Mouse (Mus musculus): ENCODE data around the gene Cyb561d2.
"Not testable (repeated sequence)": the region's sequence is repeated elsewhere in the genome, so short reads cannot be mapped to it uniquely, and the experiment has no call there.

Gene Cyb561d2

DNA sequence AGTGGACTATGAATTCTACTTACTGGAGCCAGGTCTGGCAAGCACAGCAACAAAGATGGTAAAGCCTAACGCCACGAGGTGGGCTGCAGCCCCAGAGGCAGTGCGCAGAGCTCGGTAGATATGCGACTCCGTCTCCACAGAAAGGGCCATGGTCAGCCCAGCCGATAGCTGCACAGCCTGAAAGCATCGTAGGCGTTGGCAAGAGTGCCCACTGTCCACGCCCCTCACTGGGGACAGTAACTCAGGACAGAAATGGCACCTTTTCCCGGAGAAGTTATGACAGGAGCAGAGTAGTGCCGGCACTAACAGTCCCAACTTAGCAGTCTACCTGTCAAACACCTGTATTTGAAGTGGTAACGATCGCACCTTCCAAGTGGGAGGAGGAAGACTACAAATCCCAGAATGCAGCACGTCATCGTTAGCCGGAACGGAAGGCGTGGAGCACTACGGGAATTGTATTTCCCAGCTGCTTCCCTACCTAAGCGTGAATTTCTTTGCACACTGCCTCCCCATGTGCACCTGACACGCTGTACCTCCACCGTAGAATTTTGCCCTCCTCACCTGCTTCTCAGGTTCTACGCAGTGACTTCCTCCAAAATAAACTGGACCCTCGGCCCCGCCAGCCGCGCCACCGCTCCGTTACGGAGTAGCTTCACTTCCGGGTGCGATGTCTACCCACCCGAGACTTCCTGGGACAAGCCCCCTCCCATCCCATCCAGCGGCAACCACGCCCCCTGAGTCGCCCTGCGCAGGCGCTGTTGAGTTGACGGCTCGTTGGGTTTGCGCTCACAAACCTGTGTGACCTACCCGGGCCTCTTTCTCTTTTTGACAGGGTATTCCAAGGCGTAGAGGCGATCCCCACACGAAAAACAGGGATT, at the start of gene Cyb561d2, which contains the start of gene Nprl2:
Cyb561d2 (minus strand) TSS at position 720 of the 878 bp plus-strand sequence.
Nprl2 (plus strand) TSS at position 753 of the 878 bp plus-strand sequence.
- in situ Hi-C loops (cut with MboI, MseI) = loop anchor here (10.0 to 25.0 kb wide), 2 partner anchors 1097 to 1521 kb away; partner anchors contain the start of genes Abhd14a, Abhd14b, Atrip and Trex1

DNA sequence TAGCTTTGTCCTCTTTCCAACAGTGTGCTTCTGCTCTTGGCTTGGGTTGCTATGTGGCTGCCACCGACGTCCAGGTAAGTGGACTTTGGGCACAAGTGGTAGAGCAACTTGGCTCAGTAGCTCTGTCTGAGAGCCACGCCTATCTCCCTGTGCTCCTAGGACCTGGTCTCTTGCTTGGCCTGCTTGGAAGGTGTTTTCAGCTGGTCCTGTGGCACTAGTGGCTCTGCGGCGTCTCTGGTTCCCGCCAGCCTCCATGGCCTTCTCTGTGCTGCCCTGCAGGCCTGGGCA, 48.7 kb upstream of the Cyb561d2 start:
- in situ Hi-C loops (cut with MboI, MseI) = no loop called here

DNA sequence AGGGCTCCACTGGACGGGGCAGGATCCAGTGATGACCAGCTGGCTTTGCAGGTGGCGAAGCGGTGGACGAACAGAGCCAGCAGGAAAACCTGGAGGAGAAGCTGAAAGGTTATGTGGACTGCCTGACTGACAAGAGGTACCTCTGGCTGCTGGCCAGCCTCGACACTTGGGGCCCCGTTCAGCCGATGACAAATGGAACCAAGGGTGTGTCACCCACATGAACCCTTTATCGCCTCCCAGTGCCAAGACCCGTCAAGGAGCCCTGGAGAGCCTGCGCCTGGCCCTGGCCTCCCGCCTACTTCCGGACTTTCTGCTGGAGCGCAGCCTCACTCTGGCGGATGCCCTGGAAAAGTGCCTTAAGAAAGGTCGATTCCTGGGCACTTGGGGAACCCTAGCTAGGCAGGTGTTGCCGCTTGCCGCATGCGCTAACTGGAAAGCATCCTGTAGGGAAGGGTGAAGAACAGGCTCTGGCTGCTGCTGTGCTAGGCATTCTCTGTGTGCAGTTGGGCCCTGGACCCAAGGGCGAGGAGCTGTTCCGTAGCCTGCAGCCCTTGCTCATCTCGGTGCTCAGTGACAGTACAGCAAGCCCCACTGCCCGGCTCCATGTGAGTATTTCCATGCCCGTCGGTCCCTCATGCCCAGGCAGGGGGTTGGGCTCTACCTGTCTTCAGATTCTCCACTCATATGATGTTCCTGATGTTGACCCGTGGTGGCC, 48.2 kb upstream of the Cyb561d2 start:
- in situ Hi-C loops (cut with MboI, MseI) = no loop called here

DNA sequence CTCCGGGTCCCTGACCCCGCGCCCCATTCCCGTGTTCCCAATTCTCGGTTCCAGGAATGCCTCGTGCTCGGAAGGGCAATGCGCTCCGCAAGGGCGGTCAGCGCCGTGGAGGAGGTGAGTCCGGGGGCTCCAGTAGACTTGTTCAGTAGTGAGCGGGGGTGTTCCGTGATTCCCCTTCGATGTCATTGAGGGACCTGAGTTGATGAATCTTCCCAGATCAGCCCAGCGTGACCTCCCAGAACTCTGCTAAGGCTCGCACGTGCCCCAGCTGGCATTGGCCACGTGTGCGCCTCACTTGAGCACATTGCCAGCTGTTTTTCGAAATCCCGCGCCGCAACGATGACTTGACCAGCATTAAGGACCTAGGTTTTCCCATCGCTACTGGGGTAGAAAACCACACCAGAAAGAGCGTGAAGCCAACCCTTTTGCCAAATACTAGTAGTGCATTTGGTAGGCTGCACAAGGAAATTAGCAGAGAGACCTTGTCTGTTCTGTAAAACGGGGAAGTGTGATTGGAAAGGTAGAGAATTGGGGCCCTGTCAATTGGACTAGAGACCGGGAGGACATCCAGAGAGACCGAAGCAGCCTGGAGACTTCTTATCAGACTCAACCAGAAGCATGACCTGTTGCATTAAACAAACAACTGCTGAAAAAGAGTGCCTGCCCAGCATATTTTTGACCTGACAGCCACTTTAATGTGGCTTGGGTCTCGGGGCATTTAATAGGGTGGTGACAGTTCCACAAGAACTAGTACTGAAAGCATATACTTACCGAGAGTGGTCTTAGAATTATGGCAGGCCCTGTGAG, 46.0 kb upstream of the Cyb561d2 start:
- in situ Hi-C loops (cut with MboI, MseI) = no loop called here

DNA sequence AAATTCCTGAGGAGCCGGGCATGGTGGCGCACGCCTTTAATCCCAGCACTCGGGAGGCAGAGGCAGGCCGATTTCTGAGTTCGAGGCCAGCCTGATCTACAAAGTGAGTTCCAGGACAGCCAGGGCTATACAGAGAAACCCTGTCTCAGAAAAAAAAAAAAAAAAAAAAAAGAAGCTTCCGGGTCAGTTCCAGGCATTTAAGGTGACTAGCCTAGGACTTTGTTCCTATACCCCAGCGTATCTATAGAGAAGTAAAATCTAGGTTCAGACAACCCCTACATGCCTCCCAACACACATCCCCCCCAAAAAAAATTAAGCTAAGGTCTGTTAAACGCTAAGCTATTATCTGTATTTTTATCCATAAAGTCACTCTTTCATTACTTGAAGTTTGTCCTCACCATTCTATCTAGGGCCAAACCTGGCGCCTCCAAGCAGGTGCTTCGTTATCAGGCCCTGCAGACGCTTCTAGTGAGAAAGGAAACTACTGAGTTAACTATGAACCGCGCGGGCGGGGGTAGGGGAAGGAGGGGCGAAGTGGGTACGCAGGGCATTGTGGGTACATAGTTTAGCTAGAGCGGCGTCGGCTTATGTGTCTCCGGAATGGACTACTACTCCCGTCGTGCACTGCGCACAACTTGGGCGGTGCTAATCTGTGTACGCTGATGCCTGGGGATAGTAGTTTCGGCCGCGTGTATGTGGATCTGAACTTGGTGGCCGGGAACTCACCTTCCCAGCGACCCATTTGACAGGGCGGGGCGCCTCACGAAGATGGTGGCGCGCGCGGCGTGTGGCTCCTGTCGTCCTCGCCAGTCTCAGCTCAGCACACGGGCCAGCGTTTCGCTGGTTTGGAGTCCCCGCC, 45.2 kb upstream of the Cyb561d2 start, which contains the start of gene Ifrd2:
Ifrd2 (plus strand) TSS at position 669 of the 859 bp plus-strand sequence.
- in situ Hi-C loops (cut with MboI, MseI) = no loop called here

DNA sequence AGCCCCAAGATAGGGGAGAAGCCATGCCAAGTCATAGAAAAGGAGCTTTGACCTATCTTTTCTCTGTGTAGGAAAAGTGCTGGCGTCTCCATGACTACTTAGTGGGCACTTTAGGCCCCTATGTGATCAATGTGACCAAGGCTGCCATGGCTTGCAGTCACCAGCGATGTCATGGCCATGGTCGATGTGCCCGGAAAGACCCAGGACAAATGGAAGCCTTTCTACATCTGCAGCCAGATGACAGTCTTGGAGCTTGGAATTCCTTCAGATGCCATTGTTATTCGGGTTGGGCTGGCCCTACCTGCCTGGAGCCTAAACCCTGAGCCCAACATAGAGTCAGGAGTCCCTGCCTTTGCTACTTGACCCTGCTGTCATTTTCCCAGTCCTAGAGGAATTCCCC, 44.5 kb upstream of the Cyb561d2 start:
- in situ Hi-C loops (cut with MboI, MseI) = no loop called here

DNA sequence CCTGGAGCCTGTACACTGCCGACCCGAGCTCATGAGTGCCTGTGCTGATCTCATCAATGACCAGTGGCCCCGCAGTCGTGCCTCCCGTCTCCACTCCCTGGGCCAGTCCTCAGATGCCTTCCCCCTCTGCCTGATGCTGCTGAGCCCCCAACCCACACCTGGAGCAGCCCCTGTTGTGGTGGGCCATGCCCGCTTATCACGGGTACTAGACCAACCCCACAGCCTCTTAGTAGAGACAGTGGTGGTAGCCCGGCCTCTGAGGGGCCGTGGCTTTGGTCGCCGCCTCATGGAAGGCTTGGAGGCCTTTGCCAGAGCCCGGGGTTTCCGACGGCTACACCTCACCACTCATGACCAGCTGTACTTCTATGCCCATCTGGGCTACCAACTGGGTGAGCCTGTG, 41.2 kb upstream of the Cyb561d2 start:
- in situ Hi-C loops (cut with MboI, MseI) = no loop called here

DNA sequence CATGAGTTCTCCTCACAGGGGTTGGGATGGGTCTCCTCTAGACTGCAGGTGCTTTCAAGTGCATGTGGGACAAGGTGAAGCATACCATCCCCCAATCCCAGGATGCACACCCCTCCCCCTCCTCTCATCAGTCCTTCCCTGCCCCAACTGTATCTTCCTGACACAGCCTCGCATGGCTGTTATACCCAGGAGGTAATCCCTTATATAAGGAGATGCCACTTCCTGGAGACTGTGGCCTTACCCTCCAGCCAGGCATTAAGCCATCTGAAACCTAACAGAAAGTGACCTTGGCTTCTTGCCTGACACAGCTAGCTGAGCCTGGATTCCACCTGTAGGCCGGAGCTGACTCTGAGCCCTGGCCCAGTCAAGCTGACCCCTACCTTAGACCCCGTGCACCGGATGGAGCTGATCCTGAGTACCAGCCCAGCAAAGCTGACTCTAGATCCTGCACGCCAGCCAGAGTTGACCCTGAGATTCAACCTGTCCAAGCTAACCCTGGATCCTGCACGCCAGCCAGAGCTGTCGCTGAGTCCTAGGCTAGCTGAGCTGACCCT, 40.6 kb upstream of the Cyb561d2 start:
- in situ Hi-C loops (cut with MboI, MseI) = no loop called here

DNA sequence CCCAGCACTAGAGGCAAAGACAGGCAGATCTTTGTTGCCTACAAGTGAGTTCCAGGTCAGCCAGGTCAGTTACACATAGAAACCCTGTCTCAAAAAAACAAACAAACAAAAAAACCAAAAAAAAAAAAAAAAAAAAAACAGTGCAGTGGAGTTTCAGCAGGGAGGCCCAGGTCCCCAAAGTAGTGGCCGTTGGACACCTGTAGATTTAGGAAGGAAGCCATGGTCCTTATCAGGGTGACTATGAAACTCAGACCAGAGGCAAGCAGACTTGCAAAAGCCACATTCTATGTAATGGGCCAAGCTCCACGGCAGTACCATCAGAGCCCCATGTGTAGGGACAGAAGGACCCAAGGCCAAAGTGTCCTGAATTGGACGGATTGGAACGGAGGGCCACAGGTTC, 39.6 kb upstream of the Cyb561d2 start:
- in situ Hi-C loops (cut with MboI, MseI) = no loop called here

DNA sequence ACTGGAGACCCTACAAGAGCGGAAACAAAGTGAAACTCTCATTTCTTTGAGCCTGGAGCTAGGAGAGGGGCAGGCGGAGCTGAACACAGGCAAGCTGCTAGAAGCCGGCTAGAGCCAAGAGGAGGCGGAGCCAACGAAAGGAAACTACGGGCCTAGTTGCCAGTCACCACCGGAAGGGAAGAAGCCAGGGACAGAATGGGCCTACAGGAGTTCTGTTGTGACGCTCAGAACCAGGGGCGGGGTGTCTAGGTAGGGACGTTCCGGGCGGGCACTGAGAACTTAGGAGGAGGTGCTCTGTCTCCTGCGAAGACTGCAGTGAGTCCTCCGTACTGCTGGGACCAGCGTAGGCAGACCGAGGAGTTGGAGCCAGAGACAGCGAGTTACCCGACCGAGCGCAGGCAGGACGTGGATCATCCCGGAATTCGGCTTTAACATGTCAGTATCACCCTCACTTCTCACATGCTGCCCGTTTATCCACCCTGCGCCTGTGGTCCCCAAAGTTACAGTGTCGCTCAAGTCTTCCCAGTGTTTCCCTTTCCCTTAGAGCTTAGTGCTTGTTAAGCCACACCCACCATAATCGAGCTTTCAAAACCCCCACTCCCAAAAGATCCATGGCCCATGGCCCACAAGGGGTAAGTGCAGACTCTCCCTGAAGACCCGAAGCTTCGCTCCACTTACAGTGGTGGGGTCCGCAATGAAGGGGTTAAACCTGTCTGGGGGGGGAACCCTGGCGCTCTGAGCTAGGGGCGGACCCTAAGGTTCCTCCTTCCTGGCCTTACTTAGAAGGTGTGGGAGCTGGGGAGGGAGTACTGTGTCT, 38.7 kb upstream of the Cyb561d2 start, which contains the start of gene Hyal3:
Hyal3 (plus strand) TSS at position 318 of the 817 bp plus-strand sequence.
- in situ Hi-C loops (cut with MboI, MseI) = no loop called here

DNA sequence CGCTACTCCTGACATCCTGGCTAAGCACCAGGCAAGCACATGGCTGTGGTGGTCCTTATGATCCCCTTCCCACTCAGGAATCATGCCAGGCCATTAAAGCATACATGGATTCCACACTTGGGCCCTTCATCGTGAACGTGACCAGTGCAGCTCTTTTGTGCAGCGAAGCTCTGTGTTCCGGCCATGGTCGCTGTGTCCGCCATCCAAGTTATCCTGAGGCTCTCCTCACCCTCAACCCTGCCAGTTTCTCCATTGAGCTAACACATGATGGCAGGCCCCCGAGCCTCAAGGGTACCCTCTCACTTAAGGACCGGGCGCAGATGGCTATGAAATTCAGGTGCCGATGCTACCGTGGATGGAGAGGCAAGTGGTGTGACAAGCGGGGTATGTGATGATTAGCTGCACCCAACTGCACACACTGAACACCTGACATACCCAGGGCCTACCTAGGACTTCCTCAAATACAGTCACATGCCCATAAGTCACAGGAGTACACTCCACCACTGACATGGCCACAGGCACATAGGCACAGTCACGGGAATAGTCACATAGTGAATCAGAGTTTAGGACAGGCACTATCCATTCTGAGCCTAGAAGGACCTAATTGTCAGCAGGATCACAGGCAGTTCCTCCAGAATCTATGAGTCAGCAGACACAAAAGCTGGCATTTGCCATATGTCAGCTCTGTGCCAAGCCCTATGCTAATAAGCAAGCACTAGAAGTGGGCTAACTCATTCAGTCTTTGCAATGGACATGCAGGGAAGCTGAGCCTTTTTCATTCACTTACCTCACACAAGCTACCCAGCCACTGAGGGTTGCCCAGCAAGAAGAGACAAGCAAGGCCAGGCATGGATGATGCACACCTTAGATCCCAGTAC, 37.3 kb upstream of the Cyb561d2 start:
- in situ Hi-C loops (cut with MboI, MseI) = no loop called here

DNA sequence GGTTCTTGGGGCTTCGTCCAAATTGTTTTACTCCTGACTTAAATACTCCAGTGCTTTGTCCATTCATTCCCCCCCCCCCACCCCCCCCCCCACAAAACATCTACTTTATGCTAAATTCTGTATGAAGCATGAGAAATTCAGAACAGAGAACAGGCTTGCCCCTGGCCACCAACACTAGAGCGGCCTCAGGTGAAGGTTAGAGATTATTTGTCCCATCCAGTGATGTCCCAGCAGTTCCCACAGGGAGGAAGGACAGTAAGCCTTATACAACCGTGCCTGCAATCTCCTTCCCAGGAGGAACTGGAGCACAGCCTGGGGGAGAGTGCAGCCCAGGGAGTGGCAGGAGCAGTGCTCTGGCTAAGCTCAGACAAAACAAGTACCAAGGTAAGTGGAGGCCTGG, 36.6 kb upstream of the Cyb561d2 start, which contains the start of gene Naa80:
Naa80 (plus strand) TSS at position 301 of the 400 bp plus-strand sequence.
- in situ Hi-C loops (cut with MboI, MseI) = no loop called here

DNA sequence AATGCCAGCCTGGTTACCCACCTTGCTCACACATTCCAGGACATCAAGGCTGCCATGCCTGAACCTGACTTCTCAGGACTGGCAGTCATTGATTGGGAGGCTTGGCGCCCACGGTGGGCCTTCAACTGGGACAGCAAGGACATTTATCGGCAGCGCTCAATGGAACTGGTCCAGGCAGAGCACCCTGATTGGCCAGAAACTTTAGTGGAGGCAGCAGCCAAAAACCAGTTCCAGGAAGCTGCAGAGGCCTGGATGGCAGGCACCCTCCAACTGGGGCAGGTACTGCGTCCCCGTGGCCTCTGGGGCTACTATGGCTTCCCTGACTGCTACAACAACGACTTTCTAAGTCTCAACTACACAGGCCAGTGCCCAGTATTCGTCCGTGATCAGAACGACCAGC, 35.9 kb upstream of the Cyb561d2 start:
- in situ Hi-C loops (cut with MboI, MseI) = no loop called here

DNA sequence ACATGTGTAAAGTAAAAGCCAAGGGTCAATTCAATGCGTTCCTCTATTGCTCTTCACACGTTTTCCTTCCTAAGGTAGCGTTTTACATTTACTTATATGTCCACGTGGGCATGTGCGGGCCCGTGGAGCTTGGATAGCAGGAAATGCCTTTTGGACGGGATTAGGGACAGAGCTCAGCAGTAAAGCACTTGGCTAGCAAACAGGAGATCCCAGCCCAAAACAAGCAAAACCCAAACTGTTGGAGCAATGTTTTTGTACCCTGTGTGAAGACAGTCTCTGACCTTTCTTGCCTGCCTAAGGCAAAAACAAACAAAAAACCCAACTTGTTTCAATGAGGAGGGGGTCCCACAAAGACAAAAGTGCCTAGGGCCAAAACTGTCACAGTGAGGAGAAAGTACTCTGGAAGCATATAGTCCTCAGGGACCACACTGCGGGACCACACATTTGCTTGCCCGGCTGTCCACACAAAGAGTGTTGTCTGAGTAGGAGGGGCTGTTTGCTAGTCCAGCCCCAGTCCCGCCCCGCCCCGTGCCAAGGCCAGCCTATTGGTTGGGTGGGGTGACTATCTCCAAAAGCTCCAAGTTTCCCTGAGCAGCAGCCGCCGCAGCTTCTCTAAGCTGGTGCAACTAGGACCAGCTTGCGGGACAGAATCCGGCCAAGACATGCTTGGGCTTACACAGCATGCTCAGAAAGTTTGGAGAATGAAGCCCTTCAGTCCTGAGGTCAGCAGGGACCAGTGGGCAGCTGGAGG, 34.5 kb upstream of the Cyb561d2 start, which contains the start of gene Hyal1:
Hyal1 (plus strand) TSS at position 571 of the 751 bp plus-strand sequence.
- in situ Hi-C loops (cut with MboI, MseI) = no loop called here

DNA sequence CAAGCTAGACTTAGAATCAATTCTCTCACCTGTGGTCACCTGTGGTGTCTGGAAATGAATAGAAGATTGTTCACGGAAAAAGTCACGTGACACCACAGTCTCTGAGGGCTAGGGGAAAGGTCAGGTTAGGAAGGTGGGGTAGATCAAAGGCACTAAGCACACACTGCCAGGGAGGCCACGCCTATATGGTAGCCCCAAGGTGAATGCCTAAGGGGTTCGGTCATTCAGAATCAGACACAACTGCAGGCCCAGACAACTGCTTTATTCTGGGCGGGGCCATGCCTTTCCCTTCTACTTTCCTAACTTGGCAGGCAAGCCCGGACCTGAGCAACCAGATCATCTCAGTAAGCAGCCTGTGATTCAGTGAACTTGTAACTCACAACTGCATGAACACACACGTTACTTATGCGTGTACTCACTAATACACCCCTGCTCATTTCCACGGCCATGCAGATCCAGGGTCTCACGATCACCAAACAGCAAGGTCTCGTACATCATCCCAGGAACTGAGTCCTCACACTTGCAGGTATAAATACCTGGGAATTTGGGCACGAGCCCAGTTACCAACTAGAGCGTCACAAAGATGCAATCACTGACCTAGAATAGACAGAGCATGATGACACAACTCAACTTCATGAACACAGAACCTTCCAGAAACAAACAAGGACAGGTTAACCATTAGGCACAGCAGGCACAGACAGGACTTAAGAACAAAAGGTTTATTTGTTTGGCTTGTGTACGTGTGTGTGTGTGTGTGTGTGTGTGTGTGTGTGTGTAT, 33.8 kb upstream of the Cyb561d2 start:
- in situ Hi-C loops (cut with MboI, MseI) = no loop called here

DNA sequence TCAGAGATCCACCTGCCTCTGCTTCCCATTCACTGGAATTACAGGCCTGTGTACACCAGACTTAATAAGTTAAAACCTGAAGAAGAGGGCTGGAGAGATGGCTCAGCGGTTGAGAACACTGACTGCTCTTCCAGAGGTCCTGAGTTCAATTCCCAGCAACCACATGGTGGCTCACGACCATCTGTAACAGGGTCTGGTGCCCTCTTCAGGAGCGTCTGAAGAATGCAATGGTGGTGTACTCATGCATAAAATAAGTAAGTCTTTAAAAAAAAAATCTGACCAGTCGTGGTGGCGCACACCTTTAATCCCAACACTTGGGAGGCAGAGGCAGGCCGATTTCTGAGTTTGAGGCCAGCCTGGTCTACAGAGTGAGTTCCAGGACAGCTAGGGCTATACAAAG, 31.8 kb upstream of the Cyb561d2 start:
- in situ Hi-C loops (cut with MboI, MseI) = not testable (repeated sequence)

DNA sequence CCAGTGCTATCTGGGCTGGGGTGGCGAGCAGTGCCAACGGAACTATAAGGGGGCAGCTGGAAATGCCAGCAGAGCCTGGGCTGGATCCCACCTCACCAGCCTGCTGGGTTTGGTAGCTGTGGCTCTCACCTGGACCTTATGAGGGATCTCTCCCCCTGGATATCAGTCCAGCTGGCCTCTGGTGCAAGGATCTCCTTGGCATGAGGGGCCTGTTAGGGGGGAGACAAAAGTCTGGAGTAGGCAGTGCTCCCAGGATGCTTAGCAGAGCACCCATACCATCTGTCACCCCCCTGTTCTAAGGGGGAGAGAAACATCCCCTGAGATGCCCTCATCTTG, 30.3 kb upstream of the Cyb561d2 start:
- in situ Hi-C loops (cut with MboI, MseI) = no loop called here

Data from T-helper 2 cell (primary cell).